ENCODE assay signal across 20 mouse cellular contexts in genomic region chr11:26773122-26773796, GRCm38 (mm10).
DNase-seq lines count a peak whose midpoint lies in the region; ATAC-seq lines count a peak whose summit lies in the region.
"Had no signal": no experiment of that assay in that cellular context is flagged by ENCODE, and none has a peak within 500 bp of the region (broad histone marks: within the 10 kb centered on the region; RNA-seq: fewer than 3 reads in every experiment).

No protein-coding gene starts in this region.

- no peak for ATAC-seq in hindbrain, embryonic 16.5 days
- ATAC-seq in forebrain, embryonic 14.5 days = peak; percentile 34; the same call in 1 of the 2 replicates
- ATAC-seq in CD4-positive, CD25-positive, alpha-beta regulatory T cell, adult 4 months = no peak
- ATAC-seq: Patski had no signal

- no peaks in the 10 kb centered on the region for H3K36me3 ChIP-seq in hindbrain, embryonic 10.5 days
- no peaks in the 10 kb centered on the region for H3K36me3 ChIP-seq in hindbrain, embryonic 16.5 days (ENCODE audit: control insufficient read depth, insufficient read depth, low read length)
- H3K36me3 ChIP-seq in forebrain, embryonic 14.5 days (ENCODE audit: control insufficient read depth, insufficient read depth, low read length) = no peaks in the 10 kb centered on the region
- no peaks in the 10 kb centered on the region for H3K36me3 ChIP-seq in midbrain, embryonic 10.5 days
- H3K36me3 ChIP-seq: embryonic facial prominence, embryonic 13.5 days; heart, embryonic 13.5 days; neural tube, embryonic 13.5 days had no signal

- peak overlapping the region; percentile 72 for H3K27ac ChIP-seq in hindbrain, embryonic 10.5 days
- no peak overlapping the region for H3K27ac ChIP-seq in hindbrain, embryonic 16.5 days (ENCODE audit: low read depth, low read length)
- no peak overlapping the region for H3K27ac ChIP-seq in forebrain, embryonic 14.5 days (ENCODE audit: low read depth, low read length)
- H3K27ac ChIP-seq in midbrain, embryonic 10.5 days (replicated peaks) = peak overlapping the region; percentile 73
- H3K27ac ChIP-seq: embryonic facial prominence, embryonic 13.5 days; heart, embryonic 13.5 days; neural tube, embryonic 13.5 days had no signal

- no peaks in the 10 kb centered on the region for H3K27me3 ChIP-seq in hindbrain, embryonic 10.5 days (ENCODE audit: insufficient read depth, poor library complexity, severe bottlenecking)
- no peaks in the 10 kb centered on the region for H3K27me3 ChIP-seq in hindbrain, embryonic 16.5 days (replicated peaks; ENCODE audit: control insufficient read depth, insufficient read depth, low read length)
- H3K27me3 ChIP-seq in forebrain, embryonic 14.5 days (replicated peaks; ENCODE audit: control insufficient read depth, insufficient read depth, low read length) = no peaks in the 10 kb centered on the region
- H3K27me3 ChIP-seq in midbrain, embryonic 10.5 days (ENCODE audit: low read depth, poor library complexity, severe bottlenecking) = no peaks in the 10 kb centered on the region
- H3K27me3 ChIP-seq: embryonic facial prominence, embryonic 13.5 days; heart, embryonic 13.5 days; neural tube, embryonic 13.5 days had no signal

- 10% methylated on average over 3 of the region's 3 CpGs for WGBS in hindbrain, embryonic 10.5 days
- WGBS in hindbrain, embryonic 16.5 days = 10% methylated on average over 3 of the region's 3 CpGs
- 24% methylated on average over 3 of the region's 3 CpGs for WGBS in forebrain, embryonic 14.5 days
- WGBS in midbrain, embryonic 10.5 days = 16% methylated on average over 3 of the region's 3 CpGs

- H3K9me3 ChIP-seq in hindbrain, embryonic 10.5 days = no peaks in the 10 kb centered on the region
- H3K9me3 ChIP-seq in hindbrain, embryonic 16.5 days (ENCODE audit: control insufficient read depth, low read length) = no peaks in the 10 kb centered on the region
- no peaks in the 10 kb centered on the region for H3K9me3 ChIP-seq in forebrain, embryonic 14.5 days (replicated peaks; ENCODE audit: control insufficient read depth, low read length)
- 0 out of 2 replicates have a peak, but pooled peaks cover 3% of the 10 kb centered on the region for H3K9me3 ChIP-seq in midbrain, embryonic 10.5 days (replicated peaks)
- H3K9me3 ChIP-seq: embryonic facial prominence, embryonic 13.5 days; heart, embryonic 13.5 days; neural tube, embryonic 13.5 days had no signal

- H3K4me2 ChIP-seq in hindbrain, embryonic 16.5 days (ENCODE audit: low read length) = no peak overlapping the region
- H3K4me2 ChIP-seq in forebrain, embryonic 14.5 days (ENCODE audit: low read length) = no peak overlapping the region
- H3K4me2 ChIP-seq: embryonic facial prominence, embryonic 13.5 days; heart, embryonic 13.5 days; neural tube, embryonic 13.5 days had no signal

- peak; percentile 11 for DNase-seq in hindbrain, embryonic 10.5 days (ENCODE audit: low spot score)
- peak; percentile 26 for DNase-seq in forebrain, embryonic 14.5 days (ENCODE audit: low spot score)
- peak; percentile 27 for DNase-seq in midbrain, embryonic 10.5 days (ENCODE audit: low spot score)
- DNase-seq in retina, embryonic 14.5 days (ENCODE audit: low spot score) = peak; percentile 19
- no peak for DNase-seq in frontal cortex, adult 2 months (ENCODE audit: extremely low spot score in 1 of 2, low spot score in 1 of 2)
- DNase-seq in yolk sac, embryonic 10.5 days (ENCODE audit: low spot score) = no peak
- DNase-seq: cerebellum, postnatal 14 days; gastrocnemius, postnatal 25 days; heart, postnatal 4 days; kidney, adult 18-20 months; kidney, postnatal 25 days; liver; lung, adult 2 months; thymus, postnatal 25 days had no signal

- H3K4me3 ChIP-seq in hindbrain, embryonic 10.5 days = no peak overlapping the region
- H3K4me3 ChIP-seq in hindbrain, embryonic 16.5 days (ENCODE audit: low read length) = no peak overlapping the region
- no peak overlapping the region for H3K4me3 ChIP-seq in forebrain, embryonic 14.5 days (ENCODE audit: low read depth, low read length)
- no peak overlapping the region for H3K4me3 ChIP-seq in midbrain, embryonic 10.5 days
- H3K4me3 ChIP-seq: embryonic facial prominence, embryonic 13.5 days; heart, embryonic 13.5 days; neural tube, embryonic 13.5 days had no signal

- peaks cover 24% of the 10 kb centered on the region for H3K4me1 ChIP-seq in hindbrain, embryonic 10.5 days (replicated peaks)
- H3K4me1 ChIP-seq in hindbrain, embryonic 16.5 days (ENCODE audit: control insufficient read depth, insufficient read depth, low read depth, low read length) = no peaks in the 10 kb centered on the region
- peaks cover 5% of the 10 kb centered on the region for H3K4me1 ChIP-seq in forebrain, embryonic 14.5 days (ENCODE audit: control insufficient read depth, insufficient read depth, low read length)
- peaks cover 28% of the 10 kb centered on the region for H3K4me1 ChIP-seq in midbrain, embryonic 10.5 days
- H3K4me1 ChIP-seq: embryonic facial prominence, embryonic 13.5 days had no signal

- H3K9ac ChIP-seq in hindbrain, embryonic 16.5 days (ENCODE audit: low read depth, low read length) = no peak overlapping the region
- no peak overlapping the region for H3K9ac ChIP-seq in forebrain, embryonic 14.5 days (ENCODE audit: low read length)
- H3K9ac ChIP-seq: embryonic facial prominence, embryonic 13.5 days; heart, embryonic 13.5 days; neural tube, embryonic 13.5 days had no signal

Comparison
In these comparisons a context has a peak if more than half of its experiments do, and no peak if none do; other contexts are left out.
1. H3K27ac ChIP-seq: peak in hindbrain, embryonic 10.5 days (single experiment) and midbrain, embryonic 10.5 days (single experiment); none in hindbrain, embryonic 16.5 days (single experiment) and forebrain, embryonic 14.5 days (single experiment).
2. DNase-seq: peak in hindbrain, embryonic 10.5 days (single experiment), forebrain, embryonic 14.5 days (single experiment), midbrain, embryonic 10.5 days (single experiment) and retina, embryonic 14.5 days (single experiment); none in frontal cortex, adult 2 months (0 of 2) and yolk sac, embryonic 10.5 days (single experiment).